Mouse (Mus musculus): Measurements from ENCODE around the gene Kcnip3.
A peak's percentile ranks its signal among the peaks of the same experiment; 100 is the strongest.

The Kcnip3 gene

DNA sequence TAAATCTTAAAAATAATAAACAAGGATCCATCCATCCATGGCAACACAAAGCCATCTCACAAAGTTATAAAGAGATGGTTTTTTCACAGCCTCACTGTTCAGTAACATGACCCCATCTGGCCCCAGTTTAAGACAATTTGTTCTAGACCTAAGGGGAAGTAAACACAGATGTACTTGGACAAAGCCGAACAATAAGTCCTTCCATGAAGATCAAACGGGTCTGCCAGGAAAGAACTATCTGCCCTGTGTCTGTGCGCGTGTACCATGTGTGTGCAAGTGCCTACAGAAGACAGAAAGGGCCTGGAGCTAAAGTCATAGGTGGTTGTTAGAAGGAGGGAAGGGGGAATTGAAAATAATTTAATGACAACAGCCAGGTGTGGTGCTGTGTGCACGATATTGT lies 51.7 kb downstream of the Kcnip3 start:
- DNase-seq (ENCODE audit: low spot score) = no peak

DNA sequence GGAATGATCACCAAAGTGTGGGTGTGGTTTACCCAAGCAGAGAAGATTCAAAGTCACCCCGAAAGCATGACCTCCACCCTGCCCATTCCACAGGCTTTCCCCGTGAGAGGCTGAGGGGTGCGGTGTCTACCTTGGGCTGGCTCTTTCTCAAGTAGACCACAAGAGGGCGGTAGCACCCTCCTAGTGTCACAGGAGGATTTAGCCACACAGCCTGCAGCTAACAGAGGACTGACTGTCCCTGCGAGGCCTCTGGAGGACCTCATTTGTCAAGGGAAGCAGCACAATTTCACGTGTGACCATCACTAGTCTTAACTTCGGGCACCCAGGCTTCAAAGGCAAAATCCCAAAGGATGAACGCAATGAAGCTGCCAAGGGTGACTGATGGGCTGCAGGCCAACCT lies 59.6 kb downstream of the Kcnip3 start:
- peak; percentile 26 for DNase-seq (ENCODE audit: low spot score)

DNA sequence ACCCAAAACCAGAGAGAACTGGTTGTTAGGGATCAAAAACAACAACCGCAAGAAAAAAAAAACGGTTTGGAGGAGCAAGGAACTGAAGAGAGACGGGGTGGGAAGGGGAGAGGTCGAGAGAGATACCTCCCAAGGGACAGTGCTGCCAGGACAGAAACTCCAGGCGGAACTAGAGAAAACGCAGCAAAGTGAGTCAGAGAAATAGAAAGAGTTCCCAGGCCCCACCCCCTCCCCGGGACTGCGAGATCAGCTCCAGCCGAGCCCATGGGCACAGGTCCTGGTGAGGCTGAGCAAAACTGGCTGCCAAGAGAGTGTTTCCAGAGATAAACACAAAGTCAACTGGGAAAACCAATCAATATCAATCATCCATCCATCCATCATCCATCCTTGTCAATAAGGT lies 60.5 kb downstream of the Kcnip3 start:
- no peak for DNase-seq (ENCODE audit: low spot score)

- DNase-seq (ENCODE audit: low spot score) = no peak
These were observed 62.6 kb downstream of the Kcnip3 start for GRCm38 (mm10) chr2:127459341-127459740.

DNA sequence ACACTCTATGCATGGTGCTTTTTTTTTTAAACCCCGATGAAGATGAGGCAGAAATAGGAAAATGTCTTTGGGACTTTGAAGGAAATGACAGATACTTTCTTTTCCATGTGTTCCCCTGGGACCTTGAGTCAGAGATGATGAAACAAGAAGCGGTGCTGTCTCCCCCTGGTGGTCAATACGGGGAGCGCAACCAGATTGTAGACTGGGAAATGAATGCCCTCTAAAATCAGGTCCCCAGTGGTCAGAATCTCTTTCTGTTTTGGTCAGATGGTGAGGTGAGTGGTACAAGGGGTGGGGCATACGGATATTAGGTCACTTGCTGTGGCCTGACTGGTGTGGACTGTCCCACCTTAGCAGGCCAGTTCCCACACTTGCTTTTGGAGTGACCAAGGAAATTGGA lies 68.1 kb downstream of the Kcnip3 start:
- DNase-seq (ENCODE audit: low spot score) = peak; percentile 36

- no peak for DNase-seq (ENCODE audit: low spot score)
These were observed 68.8 kb downstream of the Kcnip3 start for GRCm38 (mm10) chr2:127453141-127453540.

DNA sequence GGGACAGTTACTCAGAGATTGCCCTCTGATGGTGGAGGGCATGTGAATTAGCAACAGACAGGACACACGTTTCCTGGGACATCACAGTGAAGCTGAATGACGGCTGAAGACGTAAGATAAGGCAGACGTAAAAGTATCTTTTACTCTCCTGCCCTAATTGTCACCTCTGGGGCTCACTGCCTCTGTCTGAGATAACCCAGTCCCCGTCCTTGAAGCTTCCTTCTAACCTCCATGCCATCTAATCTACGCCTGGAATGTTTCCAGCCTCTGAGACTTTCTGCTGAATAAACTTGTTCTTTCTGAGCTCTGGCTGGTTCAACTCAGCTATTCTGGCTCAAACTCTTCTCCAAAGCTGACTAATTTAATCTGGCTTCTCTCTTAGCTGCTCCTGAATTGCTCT lies 70.1 kb downstream of the Kcnip3 start:
- DNase-seq (ENCODE audit: low spot score) = no peak

DNA sequence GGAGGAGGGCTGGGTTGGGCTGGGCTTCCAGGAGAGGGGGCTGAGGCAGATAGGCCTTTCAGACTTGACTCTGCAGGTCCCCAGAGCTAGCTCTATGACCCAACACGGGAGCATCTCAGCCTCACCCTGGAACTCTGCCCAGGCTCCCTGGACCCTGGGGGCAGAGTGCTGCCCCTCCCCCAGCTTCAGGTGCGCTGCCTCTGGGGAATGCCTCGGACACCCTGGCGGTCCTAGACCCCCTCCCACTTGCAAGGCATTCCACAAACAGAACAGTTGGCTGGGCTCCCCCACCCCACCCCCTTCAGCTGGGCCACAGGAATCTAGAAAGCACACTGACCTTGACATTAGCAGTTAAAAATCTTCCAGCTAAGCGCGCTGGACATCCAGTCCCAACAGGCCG lies 72.2 kb downstream of the Kcnip3 start:
- no peak for DNase-seq (ENCODE audit: low spot score)

DNA sequence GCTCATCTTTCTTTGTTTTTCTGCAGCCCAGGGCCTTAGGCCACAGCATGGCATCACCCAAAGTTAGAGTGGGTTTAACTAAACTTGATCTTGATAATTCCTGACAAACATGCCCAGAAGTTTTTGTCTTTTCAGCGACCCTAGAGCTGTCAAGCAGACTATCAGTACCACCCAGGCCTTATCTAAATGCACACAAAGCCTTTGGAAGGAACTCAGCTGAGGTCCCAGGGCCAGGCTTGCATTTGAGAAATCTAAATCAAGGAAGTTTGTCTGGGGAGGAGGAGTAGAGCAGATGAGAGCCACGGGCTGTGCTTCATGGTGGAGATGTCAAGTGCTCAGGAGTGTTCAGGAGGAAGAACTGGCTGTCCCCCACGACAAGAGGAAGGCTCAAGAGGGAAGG lies 75.0 kb downstream of the Kcnip3 start:
- no peak for DNase-seq (ENCODE audit: low spot score)

- peak; percentile 90 for DNase-seq (ENCODE audit: low spot score)
These were observed 77.7 kb downstream of the Kcnip3 start, which contains the start of gene Fahd2a for GRCm38 (mm10) chr2:127444055-127444789. Fahd2a (minus strand) TSS chr2:127444565.

DNA sequence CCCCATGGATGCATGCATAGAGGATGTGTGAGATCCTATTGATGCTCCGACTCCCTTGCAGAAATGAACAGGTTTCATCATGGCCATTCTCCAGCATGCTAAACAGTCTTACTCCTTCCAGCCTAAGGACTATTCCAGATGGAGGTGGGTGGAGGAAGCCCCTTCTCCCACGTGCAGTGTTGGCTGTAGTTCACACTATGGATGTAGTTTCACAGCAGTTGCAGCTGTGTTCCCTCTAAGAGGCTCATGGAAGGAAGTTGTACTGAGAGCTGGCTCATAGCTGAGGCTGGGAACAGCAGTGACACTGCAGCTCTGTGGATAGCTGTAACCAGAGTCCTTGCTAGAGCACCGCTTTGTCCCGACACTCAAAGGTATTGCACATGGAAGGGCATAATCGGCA lies 84.2 kb downstream of the Kcnip3 start:
- no peak for DNase-seq (ENCODE audit: low spot score)

GRCm38 (mm10) chr2:127435554-127435953 lies 86.3 kb downstream of the Kcnip3 start:
- no peak for DNase-seq (ENCODE audit: low spot score)

DNA sequence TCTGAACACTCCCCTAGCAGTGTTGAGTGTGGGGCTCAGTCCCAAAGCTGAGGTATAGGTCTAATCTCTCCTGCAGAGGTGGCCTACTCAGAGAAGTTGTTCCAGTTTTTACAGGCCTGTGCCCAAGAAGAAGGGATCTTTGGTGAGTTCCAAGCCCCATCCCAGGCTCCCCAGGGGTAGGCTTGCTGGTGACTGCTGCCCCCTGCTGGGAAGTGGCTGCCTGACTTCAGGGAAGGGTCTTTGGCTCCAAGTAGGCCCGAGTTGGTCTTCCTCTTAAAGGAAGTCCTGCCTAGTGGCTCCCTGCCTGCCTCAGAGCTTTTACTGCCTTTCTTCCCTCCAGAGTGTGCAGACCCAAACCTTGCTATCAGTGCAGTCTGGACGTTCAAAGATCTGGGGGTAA lies 86.8 kb downstream of the Kcnip3 start:
- DNase-seq (ENCODE audit: low spot score) = no peak

- no peak for DNase-seq (ENCODE audit: low spot score)
These were observed 88.2 kb downstream of the Kcnip3 start for GRCm38 (mm10) chr2:127433487-127434295.

GRCm38 (mm10) chr2:127430238-127430637 lies 91.7 kb downstream of the Kcnip3 start:
- DNase-seq (ENCODE audit: low spot score) = no peak

- no peak for DNase-seq (ENCODE audit: low spot score)
These were observed 96.9 kb downstream of the Kcnip3 start, which contains the start of gene Gpat2 for GRCm38 (mm10) chr2:127424977-127425376. Gpat2 (plus strand) TSS chr2:127425199.

DNA sequence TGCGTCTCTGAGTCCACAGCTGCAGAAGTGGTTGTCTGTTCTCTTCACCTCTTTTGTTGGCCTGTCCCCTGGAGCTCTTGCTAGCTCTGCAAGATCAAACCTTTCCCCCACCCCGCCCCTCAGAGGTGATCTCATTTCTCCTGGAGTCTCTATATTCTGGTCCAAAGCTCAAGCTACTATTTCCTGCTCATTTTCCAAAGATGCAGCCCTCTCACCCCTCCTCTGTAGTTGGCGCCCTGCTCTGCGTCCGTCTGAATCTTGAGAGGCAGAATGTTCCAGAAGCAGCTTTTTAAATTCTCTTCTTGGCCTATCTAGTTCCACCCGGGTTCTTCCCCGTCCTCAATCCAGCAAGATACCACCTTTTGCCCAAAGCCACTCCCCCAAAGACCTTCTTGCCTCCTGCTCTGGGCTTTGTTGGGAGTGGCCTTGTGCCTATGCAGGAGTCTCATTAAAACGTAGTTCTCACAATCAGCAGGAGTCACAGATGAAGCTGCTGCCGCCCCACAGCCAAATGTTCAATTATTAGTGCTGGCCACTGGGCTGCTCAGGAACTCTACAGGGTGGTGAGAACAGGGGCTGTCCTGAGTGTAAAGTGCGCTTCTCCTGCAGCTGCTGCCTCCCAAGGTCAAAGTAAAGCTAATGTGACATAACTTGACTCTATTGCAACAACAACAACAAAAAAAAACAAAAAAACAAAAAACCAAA lies 103.5 kb downstream of the Kcnip3 start:
- DNase-seq (ENCODE audit: low spot score) = no peak

DNA sequence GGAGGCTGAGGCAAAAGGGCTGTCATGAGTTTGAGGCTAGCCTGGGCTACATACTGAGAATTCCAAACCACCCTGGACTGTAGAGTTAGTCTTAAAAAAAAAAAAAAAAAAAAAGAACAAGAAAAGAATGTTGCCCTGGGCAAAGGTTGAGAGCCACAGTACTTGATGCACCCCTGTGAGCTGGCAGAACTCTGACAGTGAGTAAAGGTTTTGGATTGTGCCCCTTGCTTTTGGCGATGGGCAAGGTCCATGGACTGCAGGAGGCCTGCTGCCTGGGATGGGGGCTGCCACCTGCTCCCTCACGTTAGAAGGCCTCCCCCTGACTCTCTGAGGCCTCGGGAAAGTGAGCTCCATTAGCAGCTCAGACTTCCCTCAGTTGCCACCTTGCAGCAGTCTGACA lies 105.2 kb downstream of the Kcnip3 start:
- no peak for DNase-seq (ENCODE audit: low spot score)

- DNase-seq (ENCODE audit: low spot score) = peak; percentile 10
These were observed 106.1 kb downstream of the Kcnip3 start for GRCm38 (mm10) chr2:127415806-127416205.

DNA sequence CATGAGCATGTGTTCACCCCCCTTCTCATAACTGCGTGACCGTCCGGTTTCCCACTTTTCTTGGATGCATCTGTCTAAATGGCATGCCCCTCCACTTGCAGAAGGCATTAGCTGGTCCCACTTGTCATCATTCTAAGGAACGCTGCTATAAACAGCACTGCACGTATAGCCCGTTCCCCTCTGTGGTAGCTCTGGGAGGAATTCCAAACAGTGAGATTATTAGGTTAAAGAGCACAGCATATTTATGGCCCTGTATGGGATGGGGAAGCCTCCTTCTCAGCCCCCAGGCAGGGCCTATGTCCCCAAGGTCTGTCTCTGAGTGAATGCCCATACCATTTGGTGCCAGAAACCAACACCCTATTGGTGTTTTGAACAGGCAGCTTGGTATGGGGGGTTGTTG lies 110.8 kb downstream of the Kcnip3 start:
- DNase-seq (ENCODE audit: low spot score) = no peak
